Mouse (Mus musculus) T-cell, adult 2 months (primary cell): ENCODE data around the gene Spata18.

Experiments
- DNase-seq: peaks from one replicate; pipeline ENCODE4 v3.0.0; 2022; ENCODE audit warnings: low spot score

The Spata18 gene

DNA sequence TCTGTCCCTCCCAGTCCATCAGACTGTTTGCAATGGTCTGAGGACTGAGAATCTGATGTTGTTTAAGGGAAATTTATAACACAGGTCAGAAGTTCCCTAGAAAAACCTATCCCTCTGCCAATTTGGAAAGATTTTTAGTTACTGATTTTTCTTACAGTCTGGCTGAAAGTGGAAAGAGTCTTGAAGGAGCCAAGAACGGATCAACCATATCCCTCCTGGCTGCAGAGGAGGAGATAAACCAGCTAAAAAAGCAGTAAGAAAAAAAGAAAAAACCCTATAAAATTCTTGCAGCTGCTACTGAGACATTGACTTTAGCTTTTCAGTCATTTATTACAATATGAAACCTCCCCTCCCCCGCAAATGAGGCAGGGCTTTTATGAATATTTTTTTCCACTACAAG lies 15.5 kb downstream of the Spata18 start:
- DNase-seq, result no peak

DNA sequence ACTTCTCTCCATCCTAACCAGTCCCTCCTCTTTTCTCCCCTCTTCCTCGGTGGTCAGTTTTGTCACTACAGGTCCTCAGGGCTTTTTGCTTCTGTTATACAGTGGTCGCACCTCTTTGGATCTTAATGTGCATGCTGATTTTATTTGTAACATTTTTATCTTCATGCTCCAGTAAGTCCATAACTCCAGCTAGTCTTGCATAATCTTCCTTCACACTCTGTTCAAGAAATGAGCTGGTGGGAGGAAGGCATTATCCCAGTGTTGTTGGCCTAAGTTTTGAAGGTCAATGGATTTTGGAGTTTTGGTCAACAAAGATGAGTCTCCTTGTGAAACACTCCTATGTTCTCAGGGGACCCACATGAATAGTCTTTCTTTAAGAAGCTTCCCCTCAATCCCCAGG lies 16.7 kb downstream of the Spata18 start:
- DNase-seq, result no peak

DNA sequence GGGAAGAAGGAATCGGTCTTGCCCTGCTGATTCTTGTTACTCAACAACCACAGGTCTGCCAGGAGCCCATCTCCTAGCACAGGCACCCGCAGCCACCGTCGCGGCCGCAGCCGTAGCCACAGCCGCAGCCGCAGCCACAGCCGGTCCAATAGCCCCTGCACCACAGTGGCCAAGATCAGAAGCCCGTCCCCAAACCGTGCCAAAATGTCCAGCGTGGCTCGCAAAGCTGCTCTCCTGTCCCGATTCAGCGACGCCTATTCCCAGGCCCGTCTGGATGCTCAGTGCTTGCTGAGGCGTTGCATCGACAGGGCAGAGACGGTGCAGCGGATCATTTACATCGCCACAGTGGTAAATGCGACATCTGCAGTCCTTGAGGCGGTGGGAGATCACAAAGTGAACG lies 18.2 kb downstream of the Spata18 start:
- DNase-seq, result no peak

DNA sequence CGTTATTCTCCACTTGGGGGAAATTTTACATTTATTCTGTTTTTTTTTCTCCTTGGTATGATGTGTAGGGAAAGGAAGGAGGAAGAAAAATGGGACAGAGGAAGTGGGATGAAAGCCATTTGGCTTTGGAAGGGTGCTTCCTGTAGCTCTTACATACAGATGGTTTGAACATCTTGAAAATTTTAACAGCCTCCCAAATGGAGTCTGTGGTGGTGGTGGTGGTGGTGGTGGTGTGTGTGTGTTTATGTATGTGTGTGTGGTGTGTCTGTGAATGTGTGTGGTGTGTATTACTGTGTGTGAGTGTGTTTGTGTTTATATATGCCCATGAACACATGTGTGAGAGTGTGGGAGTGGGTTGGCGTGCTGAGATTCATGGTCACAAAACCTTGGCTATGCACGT lies 24.4 kb downstream of the Spata18 start:
- no peak for DNase-seq

DNA sequence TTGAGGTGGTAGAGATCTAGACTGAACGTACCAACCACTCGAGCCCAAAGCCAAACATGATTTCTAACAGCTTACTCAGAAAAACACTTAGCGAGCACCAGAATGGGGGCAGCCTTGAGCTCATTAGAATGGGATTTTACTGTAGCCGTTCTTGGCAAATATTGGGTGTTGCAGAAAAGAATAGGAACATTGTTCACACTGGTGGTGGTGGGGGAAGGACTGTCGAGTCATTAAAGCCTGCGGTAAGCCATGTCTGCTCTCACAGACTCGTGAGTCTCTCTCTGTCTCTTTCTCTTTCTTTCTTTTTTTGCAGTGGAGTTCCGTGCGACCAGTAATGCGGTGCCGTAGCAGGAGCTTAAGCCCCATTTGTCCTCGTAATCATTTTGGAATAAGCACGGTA lies 25.4 kb downstream of the Spata18 start:
- no peak for DNase-seq

DNA sequence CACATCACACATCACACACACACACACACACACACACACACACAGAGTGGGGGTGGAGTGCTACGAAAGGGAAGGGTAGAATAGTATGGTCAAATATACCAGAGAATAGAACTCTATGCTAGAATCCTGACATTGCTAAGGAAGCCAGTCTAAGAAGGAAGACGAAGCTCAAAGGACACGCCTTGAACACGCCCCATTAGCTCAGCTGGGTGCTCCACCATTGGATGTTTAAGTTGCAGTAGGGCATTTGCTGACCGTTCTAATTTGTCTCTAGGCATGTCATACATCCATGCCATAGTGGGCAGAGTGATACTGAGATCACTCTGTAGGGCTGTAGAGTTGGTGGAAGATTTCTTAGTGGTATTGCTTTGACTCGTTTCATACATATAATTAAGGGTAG lies 32.0 kb downstream of the Spata18 start:
- DNase-seq, result no peak

DNA sequence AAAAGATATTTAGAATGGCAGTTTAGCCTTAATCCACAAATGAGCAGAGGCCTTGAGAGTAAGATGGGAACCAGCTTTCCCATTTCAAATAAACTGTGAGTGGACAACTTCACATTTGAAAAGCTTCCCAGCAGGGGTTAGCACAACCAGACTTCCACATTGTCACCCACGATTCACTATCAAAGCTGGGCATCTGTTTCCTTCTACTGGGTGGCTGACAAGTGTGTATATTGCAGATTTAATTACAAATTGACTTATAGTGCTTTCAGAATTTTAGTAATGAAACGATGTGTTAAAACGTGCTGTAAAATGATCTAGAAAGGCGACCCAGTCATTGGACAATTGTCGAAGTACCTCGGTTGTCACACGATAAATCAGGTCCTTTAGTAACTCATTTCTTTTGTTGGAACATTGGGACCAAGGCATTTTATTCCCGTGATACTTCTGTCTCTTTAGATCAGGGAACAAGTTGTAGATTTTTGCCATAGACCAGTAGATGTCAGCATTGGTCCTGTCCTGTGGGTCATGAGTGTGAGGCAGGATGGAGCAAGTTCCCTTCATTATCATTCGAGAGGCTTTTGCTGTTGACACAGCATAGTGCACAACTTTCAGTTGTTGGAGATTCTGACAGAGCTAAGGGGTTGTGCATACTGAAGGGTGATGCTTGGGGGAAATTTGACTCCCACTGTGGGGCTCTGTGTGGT lies 32.7 kb downstream of the Spata18 start:
- no peak for DNase-seq

DNA sequence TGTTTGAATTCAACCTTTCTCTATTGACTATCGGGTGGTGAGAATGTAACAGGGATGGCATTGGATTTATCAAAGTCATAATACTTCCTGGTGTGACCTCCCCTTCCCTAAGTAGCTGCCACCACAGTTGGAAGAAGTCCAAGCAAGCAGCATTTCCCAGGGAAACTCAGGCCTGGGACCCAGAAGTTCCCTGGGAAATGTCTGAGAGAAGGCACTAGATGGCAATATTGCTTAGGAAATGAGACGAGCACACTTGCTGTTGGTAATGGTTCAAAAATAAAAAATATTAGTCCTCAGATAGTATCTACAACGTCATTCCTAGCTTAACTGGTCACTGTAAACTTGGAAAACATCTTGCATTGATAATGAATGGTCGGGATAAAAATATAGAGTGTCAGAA lies 35.0 kb downstream of the Spata18 start:
- DNase-seq, result no peak

DNA sequence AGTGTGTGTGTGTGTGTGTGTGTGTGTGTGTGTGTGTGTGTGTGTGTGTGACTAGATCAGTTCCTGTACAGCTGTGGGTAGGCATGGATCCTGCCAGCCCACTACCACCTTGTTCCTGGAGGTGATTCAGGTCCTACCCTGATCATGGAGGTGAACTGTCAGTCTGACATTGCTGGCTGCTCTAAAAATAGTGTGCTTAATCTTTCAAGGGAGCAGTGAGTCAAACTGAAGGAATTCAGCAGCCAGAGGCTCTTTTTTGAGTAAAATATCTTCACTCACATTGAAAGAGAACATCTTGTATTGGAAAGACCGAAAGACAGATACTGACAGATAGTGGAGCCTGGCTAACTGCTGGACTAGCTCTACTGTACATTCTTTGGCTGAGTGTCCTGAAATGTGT lies 37.4 kb downstream of the Spata18 start:
- DNase-seq, result no peak

DNA sequence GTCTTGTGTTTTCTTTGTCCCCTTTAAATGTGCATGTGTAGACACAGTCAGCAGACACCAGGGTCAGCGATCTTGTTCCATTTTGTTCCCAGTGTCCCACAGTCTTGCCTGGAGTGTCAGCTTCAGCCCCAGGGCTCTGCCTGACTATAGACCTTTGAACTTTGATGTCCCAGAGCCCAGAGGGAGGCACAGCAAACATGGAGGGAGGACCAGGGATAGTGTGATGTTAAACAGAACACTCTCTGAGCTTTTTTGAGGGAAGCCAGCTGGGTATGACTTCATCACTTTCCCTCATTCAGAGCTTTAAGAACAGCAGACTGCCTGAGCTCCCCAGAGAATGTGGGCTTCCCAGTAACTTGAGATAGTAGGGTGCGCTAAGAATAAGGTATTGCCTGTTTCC lies 39.0 kb downstream of the Spata18 start:
- DNase-seq, result no peak

DNA sequence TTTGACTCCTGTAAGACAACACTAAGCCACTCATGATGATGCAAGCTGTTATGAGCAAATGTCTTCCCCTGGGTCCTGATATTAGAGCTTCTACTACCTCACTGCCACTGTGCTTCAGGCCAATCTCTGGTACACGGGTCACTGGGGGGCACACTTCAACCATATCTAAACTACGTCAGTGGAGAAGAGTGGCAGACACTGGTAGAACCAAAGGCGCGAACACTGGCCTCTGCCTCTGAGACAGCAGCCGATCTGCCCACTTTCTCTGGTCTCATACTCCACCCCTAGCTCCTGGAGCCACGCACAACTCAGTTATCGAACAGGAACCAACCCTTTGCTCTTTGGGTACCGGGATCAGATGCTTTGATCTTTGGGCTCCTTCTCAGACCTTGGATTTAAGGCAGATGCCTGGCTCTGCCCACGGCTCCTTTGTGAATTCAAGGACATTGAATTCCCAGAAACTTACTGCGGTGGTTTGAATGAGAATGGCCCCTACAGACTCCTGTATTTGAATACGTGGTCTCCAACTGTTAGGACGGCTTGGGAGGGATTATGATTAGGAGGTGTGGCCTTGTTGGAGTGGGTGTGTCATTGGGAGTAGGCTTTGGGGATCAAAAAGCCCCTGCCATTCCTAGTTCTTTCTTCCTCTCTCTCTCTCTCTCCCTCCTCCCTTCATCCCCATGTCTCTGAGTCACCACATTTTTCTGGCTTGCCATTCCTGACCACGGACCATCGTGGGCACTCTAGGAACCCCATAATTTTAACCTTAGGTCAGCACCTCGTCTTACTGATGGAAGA lies 40.7 kb downstream of the Spata18 start:
- no peak for DNase-seq

DNA sequence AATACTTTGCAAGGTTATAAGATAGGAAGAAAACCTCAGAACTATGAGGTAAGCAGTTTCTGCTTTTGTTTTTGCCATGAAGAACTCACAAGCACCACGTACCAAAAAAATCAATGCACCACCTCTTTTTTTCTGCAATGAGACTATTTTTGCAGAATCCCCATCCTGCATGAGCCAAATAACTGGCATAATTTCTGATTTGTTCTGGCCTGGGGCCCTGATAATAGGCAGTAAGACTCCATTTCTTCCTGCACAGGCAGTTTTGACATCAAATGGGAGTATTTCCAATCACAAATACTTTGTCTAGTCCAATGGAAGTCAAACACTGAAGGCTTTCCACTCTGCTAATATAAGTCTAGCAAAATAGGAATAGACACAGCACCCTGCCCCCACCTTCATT lies 42.6 kb downstream of the Spata18 start:
- DNase-seq, result no peak

DNA sequence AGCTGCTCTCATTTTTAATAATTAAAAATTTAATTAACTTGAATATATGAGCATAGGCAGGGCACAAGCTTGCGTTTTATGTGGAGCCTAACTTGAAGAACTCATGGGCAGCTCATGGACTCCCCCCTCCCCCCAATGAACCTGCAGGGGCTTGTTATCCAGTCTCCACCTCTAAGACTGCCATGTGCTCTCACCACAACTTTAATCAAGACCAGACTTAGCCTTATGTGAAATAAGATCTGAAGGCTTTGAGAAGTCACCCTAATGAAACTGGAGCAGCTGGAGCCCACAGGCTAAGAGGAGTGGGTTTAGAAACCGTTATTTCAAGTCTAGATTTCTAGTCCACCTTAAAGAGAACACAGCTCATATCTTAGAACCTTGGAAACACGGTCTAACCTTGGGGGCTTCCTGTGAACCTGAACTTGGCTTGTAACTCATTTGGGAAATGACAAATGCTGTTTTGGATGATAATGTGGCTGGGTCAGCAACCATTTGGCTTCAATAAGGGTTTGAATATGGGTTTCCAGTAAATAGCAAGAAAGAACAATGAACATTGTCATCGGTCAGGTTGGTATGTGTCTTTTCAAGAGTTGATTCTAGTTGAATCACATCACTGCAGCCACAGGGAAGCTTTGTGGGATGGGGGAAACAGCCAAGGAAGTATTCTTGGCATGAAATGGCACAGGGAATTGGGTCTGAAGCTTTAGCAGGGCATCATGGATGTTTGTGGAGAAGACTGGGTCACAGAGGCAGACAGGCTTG lies 43.3 kb downstream of the Spata18 start:
- DNase-seq, result no peak

DNA sequence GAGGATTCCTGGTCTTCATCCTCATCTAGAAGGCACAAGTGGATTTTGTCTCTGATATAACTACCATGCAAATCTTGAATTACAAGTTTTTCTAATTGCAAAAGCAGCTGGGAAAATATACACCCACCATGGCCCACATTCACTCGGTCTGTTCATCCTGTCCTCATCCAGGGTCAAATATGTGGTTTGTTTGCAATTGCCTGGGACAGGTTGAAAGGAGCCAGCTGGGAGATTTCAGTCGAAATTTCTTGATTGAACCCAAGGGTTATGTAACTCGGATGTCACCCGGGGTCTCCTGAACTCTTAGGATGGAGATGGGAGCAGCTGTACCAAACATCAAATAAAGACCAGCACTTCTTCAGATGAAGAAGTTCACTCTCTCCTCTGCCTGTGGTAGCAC lies 46.5 kb downstream of the Spata18 start:
- no peak for DNase-seq

DNA sequence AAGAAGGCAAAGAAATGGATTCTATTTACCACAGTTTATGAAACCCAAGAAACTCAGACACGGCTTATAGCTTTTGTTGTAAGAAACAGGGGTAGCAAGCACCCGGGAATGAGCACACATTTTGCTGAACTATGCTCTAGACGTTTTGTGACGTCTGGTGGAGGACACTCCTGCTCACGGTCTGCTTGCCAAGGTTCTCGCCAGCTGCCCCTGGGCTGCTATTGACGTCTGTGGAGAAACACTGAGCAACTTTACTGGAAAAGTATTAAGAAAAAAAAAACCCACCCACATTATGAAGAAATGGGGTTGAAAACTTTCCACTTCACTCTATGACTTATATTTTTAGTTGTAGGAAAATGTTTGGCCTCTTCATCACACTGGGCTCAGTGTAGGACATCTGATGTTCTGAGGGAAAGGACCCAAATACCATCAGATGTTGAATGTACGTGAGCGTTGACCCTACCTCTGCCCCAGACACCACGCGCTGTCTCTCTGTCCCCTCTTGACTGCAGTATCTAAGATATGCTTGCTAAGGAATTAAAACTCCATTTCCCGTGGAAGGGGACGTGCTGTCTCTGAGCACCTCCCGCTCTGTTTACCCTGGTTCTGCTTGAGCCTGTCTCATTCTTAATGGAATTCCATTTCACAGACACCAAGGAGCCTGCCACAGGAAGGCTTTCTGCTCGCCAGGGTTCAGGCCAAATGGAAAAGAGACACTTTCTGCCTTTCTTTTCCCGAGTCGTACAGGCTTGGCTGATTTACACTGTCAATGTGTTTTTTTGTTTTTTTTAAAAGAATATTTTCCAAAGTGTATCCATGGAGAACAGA lies 50.1 kb downstream of the Spata18 start:
- DNase-seq, result no peak

DNA sequence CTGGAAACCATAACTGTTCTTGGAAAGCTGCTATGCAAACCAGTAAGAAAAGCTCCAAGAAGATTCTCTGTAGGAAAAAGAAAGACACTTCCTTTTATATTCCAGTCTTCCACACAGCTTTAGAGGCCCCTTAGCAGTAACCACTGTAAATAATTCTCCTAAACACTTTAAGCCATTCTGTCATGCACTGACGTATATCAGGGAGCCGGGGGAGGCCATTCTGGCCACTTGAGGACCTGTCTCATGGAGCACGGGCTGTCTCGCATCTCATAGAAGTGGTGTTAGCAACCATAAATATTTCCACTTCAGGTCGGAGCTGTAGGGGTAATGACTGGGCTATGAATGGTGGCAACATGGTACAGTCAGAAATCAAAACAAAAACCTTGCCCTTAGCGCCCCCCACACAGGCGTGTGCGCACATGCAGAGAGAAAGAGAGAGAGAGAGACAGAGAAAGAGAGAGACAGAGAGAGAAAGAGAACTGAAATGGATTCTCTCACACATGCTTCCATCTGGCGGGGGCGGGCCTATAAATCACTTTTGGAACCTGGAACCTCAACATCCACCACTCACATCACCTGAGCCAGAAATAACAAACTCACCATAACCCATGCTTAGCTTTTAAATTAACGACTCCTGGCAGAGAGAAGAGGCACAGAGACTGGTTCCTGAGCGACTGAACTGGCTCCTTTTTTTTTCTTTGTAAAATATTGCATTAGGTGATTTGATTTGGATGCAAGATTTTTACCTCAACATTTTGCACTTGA lies 50.9 kb downstream of the Spata18 start:
- no peak for DNase-seq

DNA sequence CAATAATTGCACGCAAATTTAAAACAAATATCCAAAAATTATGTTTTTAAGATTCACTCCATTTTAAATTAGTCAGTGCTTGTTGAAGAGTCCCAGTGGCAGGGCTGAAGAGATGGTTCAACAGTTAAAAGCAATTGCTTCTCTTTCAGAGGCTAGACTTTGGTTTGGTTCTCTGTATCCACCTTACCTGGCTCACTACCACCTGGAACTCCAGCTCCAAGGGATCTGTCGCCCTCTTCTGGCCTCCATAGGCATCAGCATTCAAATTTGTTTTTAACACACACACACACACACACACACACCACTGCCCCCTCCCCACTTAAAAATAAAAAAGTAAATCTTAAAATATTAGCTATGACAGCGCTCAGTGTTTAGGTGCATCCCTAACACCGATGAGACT lies 51.9 kb downstream of the Spata18 start:
- DNase-seq, result no peak

DNA sequence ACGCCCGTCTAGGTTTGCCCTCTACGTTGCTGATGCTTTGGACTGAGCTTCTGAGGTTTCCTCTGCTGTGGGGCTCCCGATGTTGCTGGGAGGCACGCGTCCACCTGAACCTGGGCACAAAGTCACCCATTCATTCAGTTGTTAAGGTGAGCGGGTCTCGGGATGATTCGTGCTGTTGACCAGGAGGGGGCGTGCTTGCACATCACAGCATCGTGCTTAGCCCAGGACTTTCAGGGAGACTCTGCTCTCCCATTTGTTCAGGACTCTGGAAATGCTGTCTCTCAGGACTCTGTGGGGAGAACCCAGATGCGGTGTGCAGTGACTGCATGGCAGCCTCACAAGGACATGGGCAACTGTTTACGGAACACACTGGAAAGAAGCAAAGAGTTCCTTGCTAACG lies 53.1 kb downstream of the Spata18 start:
- DNase-seq, result no peak

DNA sequence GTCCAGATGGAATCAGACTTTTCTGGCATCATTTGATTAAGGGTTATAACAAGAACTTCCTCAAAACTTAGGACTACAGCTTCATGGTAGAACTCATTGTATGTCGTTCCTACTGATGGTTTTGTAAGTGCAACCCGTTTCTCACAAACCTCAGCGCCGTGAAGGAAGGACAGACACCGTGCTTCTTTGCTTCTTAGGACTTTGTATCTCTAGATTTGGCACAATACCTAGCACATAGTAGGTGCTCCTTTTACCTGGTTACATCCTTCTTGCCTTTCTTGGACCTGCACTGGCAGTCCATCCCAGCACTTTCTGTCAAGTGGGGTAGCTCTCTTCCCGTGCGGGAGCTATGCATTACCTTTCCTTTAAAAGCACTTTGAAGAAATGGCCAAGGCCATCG lies 53.6 kb downstream of the Spata18 start:
- no peak for DNase-seq

DNA sequence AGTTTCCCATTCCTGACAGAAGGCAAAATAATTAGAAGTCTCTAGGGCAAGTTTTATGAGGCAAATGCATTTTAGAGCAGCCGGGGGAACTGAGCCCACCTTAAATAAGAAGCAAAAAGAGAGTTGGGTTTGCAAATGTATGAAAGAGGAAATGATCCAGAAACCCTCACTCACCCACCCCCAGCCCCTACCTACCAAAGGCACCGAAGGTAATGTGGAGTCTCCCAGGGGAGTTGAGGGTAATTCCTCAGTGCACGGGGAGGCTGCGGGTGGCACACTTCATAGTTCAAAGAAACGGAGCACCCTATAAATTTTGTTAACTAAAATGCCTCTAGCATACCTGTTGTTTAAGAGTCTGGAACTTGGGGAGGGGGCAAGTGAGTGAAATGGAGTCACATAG lies 54.1 kb downstream of the Spata18 start:
- no peak for DNase-seq

DNA sequence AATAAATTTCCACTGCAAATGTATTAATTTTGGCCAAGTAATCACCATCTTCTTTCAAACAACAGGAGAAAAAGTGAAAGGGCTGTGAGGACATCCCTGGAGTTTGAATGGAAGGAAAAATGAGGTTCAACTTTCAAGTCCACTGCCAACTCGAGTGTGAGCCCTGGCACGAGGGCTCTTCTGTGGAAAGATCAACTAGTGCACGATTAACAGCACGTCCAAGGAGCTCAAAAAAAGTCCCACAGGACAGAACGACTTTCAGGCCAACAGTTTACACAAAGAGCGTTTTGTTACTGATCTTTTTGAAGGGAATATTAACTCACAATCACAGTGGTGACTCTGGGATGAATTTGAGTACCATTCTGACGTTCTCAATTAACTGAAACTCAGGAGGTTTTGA lies 61.7 kb downstream of the Spata18 start:
- DNase-seq, result no peak
